In genomic region chr5:129667851-129668250, GRCm38 (mm10) we compare ENCODE assay signal across 21 mouse cellular contexts. TPM values are rescaled to one million over a fixed set of nuclear protein-coding genes. Genes with fewer than 3 reads are reported as not detected.
"Had no signal": no experiment of that assay in that cellular context is flagged by ENCODE, and none has a peak within 500 bp of the region (broad histone marks: within the 10 kb centered on the region; RNA-seq: fewer than 3 reads in every experiment).

No protein-coding gene starts in this region.

- DNase-seq: forebrain, postnatal 0 days; gastrocnemius, postnatal 14 days; gastrocnemius, postnatal 36 days; heart, postnatal 10 days; heart, postnatal 4 days; kidney, adult 18-20 months; kidney, adult 8-10 months; kidney, postnatal 10 days; kidney, postnatal 25 days; kidney, postnatal 4 days; layer of hippocampus, adult 9-11 months; liver had no signal

RNA-seq across cellular contexts. Expression of gene Sept14, which starts 40.5 kb away (rescaled TPM):
- total RNA-seq: forebrain, postnatal 0 days; gastrocnemius, adult 18-20 months; gastrocnemius, adult 8-10 months; gastrocnemius, postnatal 14 days; gastrocnemius, postnatal 36 days; granulocyte monocyte progenitor cell, adult 5-6 weeks; heart, adult 8-10 months; heart, postnatal 10 days; heart, postnatal 25 days; heart, postnatal 4 days; layer of hippocampus, adult 8-10 months; layer of hippocampus, postnatal 14 days; left cerebral cortex, adult 2 months; left cerebral cortex, postnatal 25 days had no signal
